Mouse (Mus musculus): ENCODE data around the gene Fastkd5. TPM values are rescaled to one million over a fixed set of nuclear protein-coding genes. Genes with fewer than 3 reads are reported as not detected.
"Not testable (repeated sequence)": the region's sequence is repeated elsewhere in the genome, so short reads cannot be mapped to it uniquely, and the experiment has no call there.

Fastkd5 gene
- polyA plus RNA-seq, 1 experiment = 3.7 TPM

DNA sequence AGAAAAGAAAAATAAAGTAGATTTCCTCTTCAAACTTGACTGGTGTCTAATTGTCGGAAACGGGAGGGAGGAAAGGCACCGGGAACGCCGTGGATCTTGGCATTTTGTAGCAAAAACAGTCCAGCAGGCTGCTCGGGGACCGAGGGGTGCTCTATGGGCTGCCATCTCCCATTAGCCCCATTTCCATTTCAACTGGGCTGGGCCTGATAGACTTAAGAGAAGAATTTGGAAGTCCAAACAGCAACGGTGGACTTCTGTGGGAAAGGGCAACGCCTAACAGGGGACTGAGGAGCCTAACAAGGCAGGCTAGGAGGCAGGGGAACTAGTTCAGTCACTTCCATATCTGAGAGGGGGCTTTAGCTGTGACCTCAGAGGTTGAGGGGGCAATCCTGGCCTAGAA, 52.8 kb downstream of the Fastkd5 start:
- TF ChIP-seq POLR2A (IDR thresholded peaks at IDR 0.05; ENCODE audit: control insufficient read depth, extremely low read depth, insufficient read depth, low read length, poor library complexity) = no peak
- Histone ChIP-seq H3K27me3 (ENCODE audit: control insufficient read depth, insufficient read depth, low read length) (peaks cover 20% of the 10 kb centered on the region; the same call in 1 of the 2 replicates), H3K27ac (ENCODE audit: control insufficient read depth, insufficient read depth, low read length) (no peak overlapping the region), H3K36me3 (ENCODE audit: control insufficient read depth, insufficient read depth, low read length) (no peaks in the 10 kb centered on the region), H3K4me3 (ENCODE audit: control insufficient read depth, insufficient read depth, low read length) (no peak overlapping the region), H3K4me1 (replicated peaks; ENCODE audit: control insufficient read depth, insufficient read depth, low read length) (peaks cover 4% of the 10 kb centered on the region; the same call in 1 of the 2 replicates)
- DNase-seq = no peak
- WGBS = 21% methylated on average over 9 of the region's 9 CpGs

DNA sequence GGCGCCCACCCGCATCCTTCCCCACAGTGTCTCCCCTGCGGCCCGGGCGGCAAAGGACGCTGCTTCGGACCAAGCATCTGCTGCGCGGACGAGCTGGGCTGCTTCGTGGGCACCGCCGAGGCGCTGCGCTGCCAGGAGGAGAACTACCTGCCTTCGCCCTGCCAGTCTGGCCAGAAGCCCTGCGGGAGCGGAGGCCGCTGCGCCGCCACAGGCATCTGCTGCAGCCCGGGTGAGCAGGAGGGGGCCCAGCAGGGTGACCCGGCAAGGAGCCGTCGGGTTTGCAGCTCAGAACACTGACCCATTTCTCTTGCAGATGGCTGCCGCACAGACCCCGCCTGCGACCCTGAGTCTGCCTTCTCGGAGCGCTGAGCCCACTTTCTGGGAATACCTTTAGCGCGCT, 53.3 kb downstream of the Fastkd5 start:
- H3K4me3 ChIP-seq (ENCODE audit: control insufficient read depth, insufficient read depth, low read length); H3K4me1 ChIP-seq (replicated peaks; ENCODE audit: control insufficient read depth, insufficient read depth, low read length); DNase-seq; H3K27ac ChIP-seq (ENCODE audit: control insufficient read depth, insufficient read depth, low read length); H3K36me3 ChIP-seq (ENCODE audit: control insufficient read depth, insufficient read depth, low read length): not testable (repeated sequence)
- WGBS = 8% methylated on average over 32 of the region's 32 CpGs
- peaks cover 20% of the 10 kb centered on the region; the same call in 1 of the 2 replicates for H3K27me3 ChIP-seq (ENCODE audit: control insufficient read depth, insufficient read depth, low read length)

GRCm38 (mm10) chr2:130575873-130576272, 54.0 kb downstream of the Fastkd5 start, which contains the start of gene Oxt:
TSS of gene Oxt (plus strand) at chr2:130576173.
- no peak within 1 kb of the TSS for H3K4me3 ChIP-seq (ENCODE audit: control insufficient read depth, insufficient read depth, low read length)
- no peak for DNase-seq
- peaks cover 4% of the 10 kb centered on the region; the same call in 1 of the 2 replicates for H3K4me1 ChIP-seq (replicated peaks; ENCODE audit: control insufficient read depth, insufficient read depth, low read length)
- TF ChIP-seq POLR2A (IDR thresholded peaks at IDR 0.05; ENCODE audit: control insufficient read depth, extremely low read depth, insufficient read depth, low read length, poor library complexity) (no peak), CTCF (IDR thresholded peaks at IDR 0.05; ENCODE audit: borderline replicate concordance, control insufficient read depth, extremely low read depth, insufficient read depth, low read length, poor library complexity) (no peak)
- no peak within 1 kb of the TSS for H3K27ac ChIP-seq (ENCODE audit: control insufficient read depth, insufficient read depth, low read length)
- peaks cover 16% of the 10 kb centered on the region; the same call in 1 of the 2 replicates for H3K27me3 ChIP-seq (ENCODE audit: control insufficient read depth, insufficient read depth, low read length)
- H3K36me3 ChIP-seq (ENCODE audit: control insufficient read depth, insufficient read depth, low read length) = no peaks in the 10 kb centered on the region
- WGBS = 88% methylated on average over 9 of the region's 9 CpGs

DNA sequence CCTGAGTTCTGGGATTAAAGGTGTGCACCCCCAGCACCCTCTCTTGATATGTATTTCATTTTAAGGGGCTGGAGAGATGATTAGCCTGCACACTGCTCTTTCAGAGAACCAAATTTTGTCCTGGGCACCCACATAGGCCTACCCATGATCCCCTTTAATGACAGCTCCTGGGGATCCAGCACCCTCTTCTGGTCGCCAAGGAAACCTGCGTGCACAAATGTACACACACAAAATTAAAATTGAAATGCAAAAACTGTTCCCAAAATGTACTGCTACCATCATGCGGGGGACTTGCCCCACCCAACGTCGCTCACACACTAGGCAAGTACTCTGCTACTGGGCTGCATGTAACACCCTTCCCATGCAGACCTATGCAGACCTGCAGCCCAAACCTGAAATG, 54.9 kb downstream of the Fastkd5 start:
- H3K4me1 ChIP-seq (replicated peaks; ENCODE audit: control insufficient read depth, insufficient read depth, low read length) = peaks cover 4% of the 10 kb centered on the region; the same call in 1 of the 2 replicates
- no peak overlapping the region for H3K4me3 ChIP-seq (ENCODE audit: control insufficient read depth, insufficient read depth, low read length)
- no peaks in the 10 kb centered on the region for H3K36me3 ChIP-seq (ENCODE audit: control insufficient read depth, insufficient read depth, low read length)
- no peak for DNase-seq
- peaks cover 16% of the 10 kb centered on the region; the same call in 1 of the 2 replicates for H3K27me3 ChIP-seq (ENCODE audit: control insufficient read depth, insufficient read depth, low read length)
- no peak overlapping the region for H3K27ac ChIP-seq (ENCODE audit: control insufficient read depth, insufficient read depth, low read length)
- TF ChIP-seq CTCF (IDR thresholded peaks at IDR 0.05; ENCODE audit: borderline replicate concordance, control insufficient read depth, extremely low read depth, insufficient read depth, low read length, poor library complexity) (no peak), POLR2A (IDR thresholded peaks at IDR 0.05; ENCODE audit: control insufficient read depth, extremely low read depth, insufficient read depth, low read length, poor library complexity) (no peak)
- 93% methylated on average over 5 of the region's 5 CpGs for WGBS

DNA sequence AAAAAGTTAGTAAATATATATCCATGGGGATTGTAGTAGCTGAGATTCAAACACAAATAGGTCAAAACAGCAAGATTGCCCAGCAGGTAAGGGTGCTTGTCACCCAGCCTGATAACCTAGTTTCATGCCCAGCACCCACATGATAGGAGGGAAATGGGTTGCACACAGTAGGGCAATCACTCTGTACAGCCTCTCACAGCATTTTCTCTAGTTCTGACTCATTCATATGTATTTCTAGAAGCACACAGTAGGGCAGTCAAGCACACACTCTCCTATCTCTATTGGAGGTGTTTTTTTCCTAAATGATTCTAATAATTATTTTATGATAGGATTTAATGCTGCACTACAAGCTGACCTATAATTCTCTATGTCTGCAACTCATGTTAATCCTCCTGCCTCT, 59.9 kb downstream of the Fastkd5 start:
- H3K27ac ChIP-seq (ENCODE audit: control insufficient read depth, insufficient read depth, low read length) = no peak overlapping the region
- H3K4me1 ChIP-seq (replicated peaks; ENCODE audit: control insufficient read depth, insufficient read depth, low read length) = no peaks in the 10 kb centered on the region
- DNase-seq = no peak
- H3K27me3 ChIP-seq (ENCODE audit: control insufficient read depth, insufficient read depth, low read length) = no peaks in the 10 kb centered on the region
- H3K4me3 ChIP-seq (ENCODE audit: control insufficient read depth, insufficient read depth, low read length) = no peak overlapping the region
- TF ChIP-seq POLR2A (IDR thresholded peaks at IDR 0.05; ENCODE audit: control insufficient read depth, extremely low read depth, insufficient read depth, low read length, poor library complexity) = no peak
- no peak for TF ChIP-seq CTCF (IDR thresholded peaks at IDR 0.05; ENCODE audit: borderline replicate concordance, control insufficient read depth, extremely low read depth, insufficient read depth, low read length, poor library complexity)
- H3K36me3 ChIP-seq (ENCODE audit: control insufficient read depth, insufficient read depth, low read length) = peaks cover 4% of the 10 kb centered on the region; the same call in 1 of the 2 replicates

GRCm38 (mm10) chr2:130568921-130569320, 60.9 kb downstream of the Fastkd5 start:
- Histone ChIP-seq H3K4me3 (ENCODE audit: control insufficient read depth, insufficient read depth, low read length) (no peak overlapping the region), H3K36me3 (ENCODE audit: control insufficient read depth, insufficient read depth, low read length) (peaks cover 4% of the 10 kb centered on the region; the same call in 1 of the 2 replicates), H3K27me3 (ENCODE audit: control insufficient read depth, insufficient read depth, low read length) (no peaks in the 10 kb centered on the region), H3K27ac (ENCODE audit: control insufficient read depth, insufficient read depth, low read length) (no peak overlapping the region), H3K4me1 (replicated peaks; ENCODE audit: control insufficient read depth, insufficient read depth, low read length) (peaks cover 6% of the 10 kb centered on the region)
- TF ChIP-seq CTCF (IDR thresholded peaks at IDR 0.05; ENCODE audit: borderline replicate concordance, control insufficient read depth, extremely low read depth, insufficient read depth, low read length, poor library complexity) (no peak), POLR2A (IDR thresholded peaks at IDR 0.05; ENCODE audit: control insufficient read depth, extremely low read depth, insufficient read depth, low read length, poor library complexity) (no peak)
- WGBS = 88% methylated on average over 4 of the region's 4 CpGs
- DNase-seq = no peak

- H3K27ac ChIP-seq (ENCODE audit: control insufficient read depth, insufficient read depth, low read length) = no peak overlapping the region
- 96% methylated on average over 8 of the region's 8 CpGs for WGBS
- TF ChIP-seq CTCF (IDR thresholded peaks at IDR 0.05; ENCODE audit: borderline replicate concordance, control insufficient read depth, extremely low read depth, insufficient read depth, low read length, poor library complexity) (no peak), POLR2A (IDR thresholded peaks at IDR 0.05; ENCODE audit: control insufficient read depth, extremely low read depth, insufficient read depth, low read length, poor library complexity) (no peak)
- no peak for DNase-seq
- H3K4me3 ChIP-seq (ENCODE audit: control insufficient read depth, insufficient read depth, low read length) = no peak overlapping the region; the same call in 1 of the 2 replicates
- H3K4me1 ChIP-seq (replicated peaks; ENCODE audit: control insufficient read depth, insufficient read depth, low read length) = peaks cover 13% of the 10 kb centered on the region
- no peaks in the 10 kb centered on the region for H3K27me3 ChIP-seq (ENCODE audit: control insufficient read depth, insufficient read depth, low read length)
- H3K36me3 ChIP-seq (ENCODE audit: control insufficient read depth, insufficient read depth, low read length) = peaks cover 4% of the 10 kb centered on the region; the same call in 1 of the 2 replicates
Measured at GRCm38 (mm10) chr2:130564983-130565382, 64.8 kb downstream of the Fastkd5 start.

Data from thymus, adult 2 months (tissue).